Mouse (Mus musculus) midbrain, embryonic 10.5 days (tissue): ENCODE measurements around the gene Cd4. TPM values are rescaled to one million over a fixed set of nuclear protein-coding genes. Genes with fewer than 3 reads are reported as not detected.
"Not testable (repeated sequence)": the region's sequence is repeated elsewhere in the genome, so short reads cannot be mapped to it uniquely, and the experiment has no call there.

Source experiments
- DNase-seq: peaks from one replicate; pipeline ENCODE4 v3.0.0-alpha.2; 2017; ENCODE audit warnings: low spot score
- H3K27ac ChIP-seq: fragments of 300-500 bp; sonication (generic); replicated peaks from 2 replicates; pipeline ENCODE4 v1.5.1; 2016; ENCODE audit warnings: mild to moderate bottlenecking
- H3K27me3 ChIP-seq: fragments of 300-500 bp; sonication (generic); 2 replicates; pipeline ENCODE4 v1.6.1; 2016; ENCODE audit warnings: low read depth, mild to moderate bottlenecking; ENCODE audit not compliant: poor library complexity, severe bottlenecking
- H3K36me3 ChIP-seq: fragments of 300-500 bp; sonication (generic); 2 replicates; pipeline ENCODE4 v1.6.1; 2016; ENCODE audit warnings: mild to moderate bottlenecking, moderate library complexity
- H3K4me1 ChIP-seq: fragments of 300-500 bp; sonication (generic); 2 replicates; pipeline ENCODE4 v1.6.1; 2016
- H3K4me3 ChIP-seq: fragments of 300-500 bp; sonication (generic); 2 replicates; pipeline ENCODE4 v1.5.1; 2016; ENCODE audit warnings: mild to moderate bottlenecking, moderate library complexity
- H3K9me3 ChIP-seq: fragments of 300-500 bp; sonication (generic); replicated peaks from 2 replicates; pipeline ENCODE4 v1.6.1; 2016; ENCODE audit warnings: mild to moderate bottlenecking
- WGBS: fragments of 180-500 bp; shearing (Covaris S2); methylation state at CpG from one replicate; pipeline ENCODE4 v1.1.7; 2016; 5-methylcytosine and 5-hydroxymethylcytosine counted together
- polyA plus RNA-seq: library from polyadenylated mRNA; unstranded; fragments of >200 nt; fragmentation: Nextera tagmentation; extraction: Ambion mirVana; gene quantifications from 2 replicates; pipeline ENCODE4 v1.2.1, GENCODE M21; 2016

Gene Cd4
- polyA plus RNA-seq, 1 experiment from 2014 or later: not detected

DNA sequence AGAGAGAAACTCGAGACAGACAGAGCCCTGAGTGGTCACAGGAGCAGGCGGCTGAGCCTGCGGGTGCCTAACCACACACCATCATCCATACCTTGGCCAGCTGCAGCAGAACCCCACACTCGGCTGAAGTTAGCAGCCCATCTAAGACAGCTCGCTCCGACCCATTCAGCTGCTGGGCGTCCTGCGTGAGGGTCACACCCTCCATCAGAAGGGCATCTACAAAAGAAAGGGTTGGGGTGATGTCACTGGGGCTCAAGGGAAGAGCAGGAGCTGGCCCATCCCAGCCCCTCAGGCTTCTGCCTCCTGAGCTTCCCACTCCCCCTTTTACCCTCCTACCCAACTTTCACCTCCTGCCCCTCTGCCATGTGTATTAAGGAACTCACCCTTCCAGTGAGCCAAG is 37.5 kb downstream of the Cd4 start:
- WGBS: 57% methylated on average over 8 of the region's 8 CpGs
- DNase-seq: no peak
- no peak overlapping the region for H3K27ac ChIP-seq
- H3K9me3 ChIP-seq: no peaks in the 10 kb centered on the region
- peaks cover 27% of the 10 kb centered on the region for H3K36me3 ChIP-seq
- H3K27me3 ChIP-seq: 0 out of 2 replicates have a peak, but pooled peaks cover 6% of the 10 kb centered on the region
- peaks cover 15% of the 10 kb centered on the region for H3K4me1 ChIP-seq
- H3K4me3 ChIP-seq: no peak overlapping the region

DNA sequence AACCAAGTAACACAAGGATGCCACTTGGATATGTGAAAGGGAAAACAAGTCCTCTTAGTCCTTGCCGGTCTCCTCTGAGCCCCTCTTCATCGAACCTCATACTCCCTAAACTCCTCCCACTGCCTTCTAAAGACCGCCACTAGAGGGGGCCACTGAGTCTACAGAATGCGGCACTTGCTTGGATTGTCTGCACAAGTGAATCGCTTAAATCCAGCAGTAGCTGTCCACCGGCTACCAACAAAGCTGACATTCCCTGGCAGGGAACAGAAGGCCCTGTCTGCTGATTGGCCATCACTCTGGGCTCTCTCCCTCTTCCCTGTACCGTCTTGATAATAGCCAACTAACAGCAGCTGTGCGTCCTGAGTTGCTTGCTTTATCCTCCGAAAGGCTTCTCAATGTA is 40.7 kb downstream of the Cd4 start:
- WGBS: 8% methylated on average over 9 of the region's 9 CpGs
- no peaks in the 10 kb centered on the region for H3K27me3 ChIP-seq
- no peaks in the 10 kb centered on the region for H3K9me3 ChIP-seq
- peak overlapping the region; percentile 71 for H3K27ac ChIP-seq
- peaks cover 11% of the 10 kb centered on the region for H3K36me3 ChIP-seq
- peak overlapping the region; percentile 12; the same call in 1 of the 2 replicates for H3K4me3 ChIP-seq
- DNase-seq: peak; percentile 98
- H3K4me1 ChIP-seq: peaks cover 11% of the 10 kb centered on the region

DNA sequence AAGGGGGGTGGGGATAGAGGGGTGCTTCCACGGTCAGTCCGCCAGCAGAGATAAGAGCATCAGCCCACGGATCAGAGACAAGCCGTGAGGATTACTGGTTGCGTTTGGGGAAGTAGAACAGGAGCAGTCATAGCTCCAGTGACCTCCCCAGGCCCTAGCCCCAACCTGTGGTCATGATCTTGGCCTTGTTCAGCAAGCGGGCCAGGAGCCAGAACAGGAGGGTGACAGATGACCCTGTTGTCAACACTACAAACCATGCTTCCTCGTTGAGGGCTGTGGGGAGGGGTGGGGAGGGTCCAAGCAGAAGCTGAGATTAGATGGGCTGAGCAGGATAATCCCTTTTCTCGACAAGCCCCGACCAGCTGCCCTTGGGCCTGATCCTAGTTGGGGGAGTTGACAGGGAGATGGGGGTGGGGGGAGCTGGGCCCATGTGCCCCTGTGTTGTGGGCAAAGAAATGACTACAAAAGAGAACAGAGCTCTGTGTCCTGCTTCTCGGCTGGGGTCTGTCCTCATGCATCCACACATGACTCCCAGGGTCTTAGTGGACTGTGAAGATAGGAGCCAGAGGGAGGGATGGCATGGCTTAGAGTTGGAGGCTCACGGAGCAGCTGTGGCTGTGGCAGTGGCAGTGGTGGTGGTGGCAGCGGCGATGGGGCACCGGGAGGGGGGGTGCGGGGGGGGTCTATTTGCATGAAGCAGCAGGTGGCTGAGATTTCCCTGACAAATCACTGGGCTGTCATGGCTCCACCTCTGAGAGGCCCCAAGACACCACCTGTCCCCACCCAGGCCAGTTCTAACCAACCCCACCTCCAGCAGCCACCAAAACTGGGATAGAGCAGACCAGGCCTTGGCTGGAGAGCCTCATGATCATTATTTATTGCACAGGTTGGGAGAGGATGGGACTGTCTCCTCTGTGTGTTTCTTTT is 47.5 kb downstream of the Cd4 start, which contains the start of gene Gnb3:
Gene Gnb3, minus strand, starts transcription at position 35 of the 927 bp plus-strand sequence.
- peak within 1 kb of the TSS; percentile 30 for H3K4me3 ChIP-seq
- peak; percentile 57 for DNase-seq

DNA sequence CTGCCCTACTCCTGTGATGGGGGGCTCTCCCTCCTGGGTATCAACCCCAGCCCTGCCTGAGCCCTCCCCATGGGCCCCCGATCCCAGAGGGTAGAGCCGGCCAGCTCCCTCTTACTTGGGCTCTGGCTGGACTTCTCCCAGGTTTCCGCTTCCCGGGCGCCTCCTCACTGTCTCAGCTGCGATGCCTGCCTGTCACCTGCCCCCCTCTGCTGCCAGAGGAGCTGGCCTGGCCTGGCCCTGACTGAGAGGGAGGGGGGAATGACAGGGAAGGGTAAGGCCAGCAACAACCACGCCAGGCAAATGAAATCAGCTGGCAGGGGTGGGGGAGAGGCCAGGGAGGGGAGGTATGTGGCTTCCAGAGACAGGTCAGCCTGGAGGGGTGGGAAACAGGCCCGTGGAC is 48.2 kb downstream of the Cd4 start:
- Histone ChIP-seq H3K36me3 (peaks cover 14% of the 10 kb centered on the region), H3K9me3 (no peaks in the 10 kb centered on the region), H3K27ac (peak overlapping the region; percentile 43), H3K4me1 (peaks cover 36% of the 10 kb centered on the region), H3K4me3 (peak overlapping the region; percentile 30), H3K27me3 (peaks cover 11% of the 10 kb centered on the region; the same call in 1 of the 2 replicates)
- DNase-seq: peak; percentile 33
- WGBS: 15% methylated on average over 8 of the region's 8 CpGs

More for the DNA sequence above, 47.5 kb downstream of the Cd4 start, which contains the start of gene Gnb3:
- Histone ChIP-seq H3K4me1 (peaks cover 31% of the 10 kb centered on the region), H3K36me3 (peaks cover 11% of the 10 kb centered on the region), H3K27ac (peak within 1 kb of the TSS; percentile 43), H3K27me3 (peaks cover 11% of the 10 kb centered on the region; the same call in 1 of the 2 replicates), H3K9me3 (no peaks in the 10 kb centered on the region)
- WGBS: 18% methylated on average over 15 of the region's 15 CpGs

DNA sequence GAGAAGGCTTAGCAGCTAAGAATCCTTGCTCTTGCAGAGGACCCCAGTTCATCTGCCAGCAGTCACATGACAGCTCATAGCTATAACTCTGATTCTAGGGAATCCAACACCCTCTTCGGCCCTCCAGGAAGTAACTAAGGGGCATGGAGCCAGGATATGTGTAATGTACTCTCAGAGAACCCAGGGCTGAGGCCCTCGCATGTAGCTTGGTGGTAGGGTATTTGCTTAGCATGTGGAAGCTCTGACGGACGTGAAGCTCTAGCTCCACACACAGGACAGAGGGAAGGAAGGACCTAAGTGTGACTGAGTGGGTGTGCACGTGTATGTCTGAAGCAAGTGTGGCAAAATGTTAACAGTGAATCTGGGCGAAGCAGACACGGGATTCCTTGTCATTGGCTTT is 51.6 kb downstream of the Cd4 start:
- Histone ChIP-seq H3K27ac (no peak overlapping the region), H3K4me1 (peaks cover 61% of the 10 kb centered on the region), H3K9me3 (no peaks in the 10 kb centered on the region), H3K36me3 (peaks cover 44% of the 10 kb centered on the region), H3K27me3 (peaks cover 11% of the 10 kb centered on the region; the same call in 1 of the 2 replicates), H3K4me3 (no peak overlapping the region)
- 83% methylated on average over 7 of the region's 7 CpGs for whole genome bisulfite sequencing
- no peak for DNase-seq

DNA sequence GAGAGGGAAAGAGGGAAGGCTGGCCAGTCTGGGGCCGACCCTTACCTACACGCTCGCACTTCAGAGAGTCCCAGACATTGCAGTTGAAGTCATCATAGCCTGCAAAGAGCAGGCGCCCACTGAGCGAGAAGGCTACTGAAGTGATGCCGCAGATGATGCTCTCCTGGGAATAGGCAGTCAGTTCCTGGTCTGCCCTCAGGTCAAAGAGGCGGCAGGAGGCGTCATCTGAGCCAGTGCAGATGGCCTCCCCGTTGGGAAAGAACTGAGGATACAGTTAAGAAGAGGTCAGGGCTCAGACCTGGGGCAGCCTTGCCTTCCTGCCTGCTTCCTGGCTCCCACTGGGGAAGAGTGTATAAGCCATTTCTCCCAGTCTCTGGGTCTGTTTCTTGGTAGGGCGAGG is 52.5 kb downstream of the Cd4 start:
- 67% methylated on average over 10 of the region's 10 CpGs for WGBS
- H3K4me3 ChIP-seq: no peak overlapping the region
- peaks cover 65% of the 10 kb centered on the region for H3K4me1 ChIP-seq
- peaks cover 11% of the 10 kb centered on the region; the same call in 1 of the 2 replicates for H3K27me3 ChIP-seq
- H3K27ac ChIP-seq: no peak overlapping the region
- no peaks in the 10 kb centered on the region for H3K9me3 ChIP-seq
- peak; percentile 24 for DNase-seq
- peaks cover 45% of the 10 kb centered on the region for H3K36me3 ChIP-seq

DNA sequence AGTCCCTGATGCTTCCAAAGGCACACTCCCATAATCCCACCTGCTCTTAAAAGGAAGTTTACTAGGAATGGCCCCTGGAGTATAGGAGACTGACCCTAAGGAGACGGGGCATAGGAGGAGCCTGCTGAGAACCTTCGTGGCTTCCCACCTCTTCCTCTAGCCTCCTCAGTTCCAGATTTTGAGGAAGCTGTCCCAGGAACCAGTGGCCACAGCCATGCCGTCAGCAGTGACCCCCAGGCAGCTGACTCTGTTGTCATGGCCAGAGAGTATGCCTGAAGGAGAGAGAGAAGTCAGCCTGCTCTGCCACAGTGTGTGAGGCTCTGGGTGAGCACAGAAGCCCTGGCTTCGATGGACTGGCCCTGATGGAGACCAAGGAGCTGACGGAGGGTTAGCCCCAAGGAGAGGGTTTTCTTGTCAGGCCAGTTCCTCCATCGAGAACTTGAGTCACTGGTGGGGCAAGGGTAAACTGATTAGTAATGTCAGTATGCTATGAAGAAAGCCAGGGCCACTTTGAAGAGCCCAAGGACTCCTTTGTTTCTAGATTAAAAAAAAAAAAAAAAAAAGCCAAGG is 53.4 kb downstream of the Cd4 start:
- DNase-seq: no peak
- Histone ChIP-seq H3K36me3 (peaks cover 45% of the 10 kb centered on the region), H3K27me3 (peaks cover 8% of the 10 kb centered on the region; the same call in 1 of the 2 replicates), H3K27ac (0 out of 2 replicates have a peak overlapping the region, but pooled peaks have one; percentile 33), H3K4me1 (peaks cover 60% of the 10 kb centered on the region), H3K9me3 (no peaks in the 10 kb centered on the region), H3K4me3 (no peak overlapping the region)
- 93% methylated on average over 6 of the region's 6 CpGs for WGBS

DNA sequence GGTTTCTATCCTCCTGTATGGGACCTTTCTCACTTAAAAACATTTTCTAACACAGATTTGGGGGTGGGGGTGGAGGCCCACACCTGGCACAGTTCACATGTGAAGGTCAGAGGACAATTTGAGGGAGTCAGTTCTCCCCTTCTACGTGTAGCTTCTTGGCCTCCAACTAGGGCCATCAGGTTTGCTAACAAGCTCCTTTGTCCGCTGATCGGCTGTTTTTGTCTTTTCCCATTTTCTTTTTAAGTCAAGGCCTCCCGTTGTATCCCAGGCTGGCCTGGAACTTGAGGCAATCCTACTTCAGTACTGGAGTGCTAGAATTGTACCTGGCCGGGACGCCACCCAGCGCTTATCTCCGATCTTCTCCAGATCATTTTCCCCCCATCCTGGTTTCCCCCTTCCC is 56.4 kb downstream of the Cd4 start:
- H3K27me3 ChIP-seq: no peaks in the 10 kb centered on the region
- H3K9me3 ChIP-seq: no peaks in the 10 kb centered on the region
- H3K27ac ChIP-seq: no peak overlapping the region
- no peak for DNase-seq
- H3K4me3 ChIP-seq: peak overlapping the region; percentile 90
- peaks cover 55% of the 10 kb centered on the region for H3K36me3 ChIP-seq
- H3K4me1 ChIP-seq: peaks cover 63% of the 10 kb centered on the region
- 94% methylated on average over 8 of the region's 8 CpGs for WGBS

DNA sequence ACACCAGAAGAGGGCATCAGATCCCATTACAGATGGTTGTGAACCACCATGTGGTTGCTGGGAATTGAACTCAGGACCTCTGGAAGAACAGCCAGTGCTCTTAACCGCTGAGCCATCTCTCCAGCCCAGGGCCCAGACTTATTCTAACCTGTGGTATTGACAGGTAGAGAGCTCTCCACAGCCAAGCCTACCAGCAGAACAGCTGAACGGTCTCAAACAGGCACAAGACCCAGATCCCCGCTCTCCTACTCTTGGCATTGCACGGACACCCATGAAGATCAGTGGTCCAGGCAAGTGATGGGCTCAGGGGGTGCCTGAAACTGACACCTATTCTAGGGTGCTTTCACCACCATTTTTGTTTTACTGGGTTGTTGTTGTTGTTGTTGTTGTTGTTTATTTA is 56.8 kb downstream of the Cd4 start:
- 95% methylated on average over 4 of the region's 4 CpGs for WGBS
- H3K36me3 ChIP-seq: peaks cover 60% of the 10 kb centered on the region
- H3K4me1 ChIP-seq: peaks cover 63% of the 10 kb centered on the region
- H3K27ac ChIP-seq, DNase-seq, H3K9me3 ChIP-seq, H3K27me3 ChIP-seq: not testable (repeated sequence)
- peak overlapping the region; percentile 90 for H3K4me3 ChIP-seq

DNA sequence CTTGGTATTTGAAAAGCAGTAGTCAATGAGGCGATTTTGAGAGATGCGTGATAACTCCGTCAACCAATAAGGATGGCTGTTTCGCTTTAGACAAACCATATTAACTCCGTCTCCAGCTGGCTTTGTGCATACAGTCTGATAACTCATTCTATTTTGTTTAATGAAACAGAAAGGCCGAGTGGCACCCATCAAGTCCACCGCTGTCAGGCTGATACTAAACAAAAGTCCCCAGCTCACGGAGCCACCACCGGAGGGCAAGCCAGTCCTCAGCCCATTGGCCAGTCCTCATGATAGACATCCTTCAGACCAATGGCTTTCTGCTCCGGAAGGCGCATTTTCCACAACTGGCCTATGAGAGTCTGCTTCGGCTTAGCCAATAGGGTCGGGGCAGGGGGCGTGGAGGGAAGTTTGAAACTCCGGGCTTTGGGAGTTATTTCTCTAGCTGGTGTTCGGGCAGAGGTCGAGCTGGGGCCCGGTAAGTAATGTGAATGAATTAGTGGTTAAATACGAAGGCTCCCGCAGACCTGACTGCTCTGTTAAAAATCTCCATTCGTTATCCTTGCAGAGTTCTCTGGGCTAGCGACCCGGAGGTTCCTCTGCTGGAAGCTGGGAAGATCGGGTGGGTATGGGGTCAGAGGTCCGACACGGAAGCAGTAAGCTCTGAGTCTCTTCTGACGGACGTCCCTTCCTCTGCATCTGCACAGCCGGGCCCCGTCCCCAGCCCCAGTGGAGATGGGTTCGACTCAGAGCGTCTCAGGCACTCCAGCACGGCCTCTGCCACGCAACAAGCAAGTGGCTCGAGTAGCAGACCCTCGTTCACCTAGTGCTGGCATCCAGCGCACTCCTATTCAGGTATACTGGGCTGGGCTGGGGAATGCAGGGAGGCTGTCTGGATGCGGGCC is 58.0 kb downstream of the Cd4 start:
- peaks cover 52% of the 10 kb centered on the region for H3K4me1 ChIP-seq
- H3K36me3 ChIP-seq: peaks cover 65% of the 10 kb centered on the region
- peak overlapping the region; percentile 90 for H3K4me3 ChIP-seq
- peak overlapping the region; percentile 90 for H3K27ac ChIP-seq
- H3K9me3 ChIP-seq: no peaks in the 10 kb centered on the region
- peak; percentile 93 for DNase-seq
- WGBS: under 1% methylated on average over 38 of the region's 38 CpGs
- no peaks in the 10 kb centered on the region for H3K27me3 ChIP-seq

DNA sequence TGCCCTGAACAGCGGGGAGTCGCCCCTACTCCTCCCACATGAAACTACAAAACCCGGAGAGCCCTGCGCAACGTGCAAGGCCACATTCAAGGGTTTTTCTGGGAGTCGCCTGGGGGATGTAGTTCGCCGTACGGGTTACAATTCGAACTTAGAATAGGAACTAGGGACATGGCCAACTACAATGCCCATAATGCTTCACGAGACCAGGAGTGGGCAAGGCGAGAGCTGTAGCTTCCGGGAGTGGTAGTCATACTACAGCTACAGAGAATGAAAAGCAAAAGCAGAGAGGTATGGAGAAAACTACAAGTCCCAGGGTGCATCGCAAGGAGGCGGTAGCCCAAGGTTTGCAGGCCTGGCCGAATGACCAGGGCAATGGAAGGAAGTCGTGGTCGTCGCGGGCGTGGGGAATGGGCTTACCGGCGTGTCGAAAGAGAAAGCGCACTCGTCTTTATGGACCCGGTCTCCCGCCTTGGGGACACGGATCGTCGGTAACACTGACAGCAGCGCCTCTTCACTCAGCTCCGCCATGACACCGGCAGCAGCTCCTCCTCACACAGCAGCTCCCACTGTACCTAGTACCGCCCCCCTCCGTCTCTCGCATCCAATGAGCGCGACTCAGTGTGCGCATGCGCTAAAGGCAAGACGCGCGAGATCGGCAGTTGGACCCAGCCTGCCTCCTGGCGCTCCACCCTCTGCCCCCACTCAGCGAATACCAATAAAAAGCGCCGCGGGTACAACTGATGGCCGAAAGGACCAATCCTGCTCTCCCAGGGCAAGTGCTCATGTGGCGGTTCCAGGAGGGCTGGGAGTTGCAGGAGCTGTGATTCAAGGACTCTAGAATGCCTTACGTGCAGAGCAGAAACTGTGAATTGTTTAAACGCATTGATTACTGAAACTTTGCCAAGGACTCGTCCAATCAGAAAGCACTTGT is 58.9 kb downstream of the Cd4 start, which contains the start of the genes Usp5 and Cdca3:
Gene Usp5, minus strand, starts transcription at position 617 of the 931 bp plus-strand sequence.
Gene Cdca3, plus strand, starts transcription at position 680 of the 931 bp plus-strand sequence.
- under 1% methylated on average over 55 of the region's 55 CpGs for WGBS
- peak within 1 kb of the TSS; percentile 90 for H3K4me3 ChIP-seq
- H3K36me3 ChIP-seq: peaks cover 65% of the 10 kb centered on the region
- H3K27me3 ChIP-seq: no peaks in the 10 kb centered on the region
- H3K9me3 ChIP-seq: no peaks in the 10 kb centered on the region
- H3K4me1 ChIP-seq: peaks cover 45% of the 10 kb centered on the region
- peak; percentile 100 for DNase-seq
- H3K27ac ChIP-seq: peak within 1 kb of the TSS; percentile 90
